Mouse (Mus musculus) layer of hippocampus, postnatal 14 days (tissue): ENCODE results near the gene Robo2. TPM values are rescaled to one million over a fixed set of nuclear protein-coding genes. Genes with fewer than 3 reads are reported as not detected.

Source experiments
- microRNA-seq, 2 experiments: library from miRNA; unstranded; fragments of <30 nt; microRNA quantifications; one replicate each; pipeline ENCODE4 v1.2.0; 2021
- total RNA-seq, 2 experiments: library from RNA; stranded (reverse); gene quantifications; 2 replicates each; pipeline ENCODE4 v1.2.3; 2021

The Robo2 gene
- total RNA-seq, 2 experiments from 2014 or later, result 127 to 130 TPM

Small RNA genes lying within 50 kb of the gene (microRNA-seq; reads per million reads assigned to microRNA genes)
- gene Gm24272, result 0 reads per million in 2 experiments
- gene Mir691, result 0 reads per million in 2 experiments
